Mouse (Mus musculus) erythroblast, embryonic 14.5 days (primary cell): ENCODE results near the gene Adgrg7.

Source experiments
- GATA1 ChIP-seq: IDR thresholded peaks from 2 replicates; pipeline ENCODE4 v1.6.1; 2012; ENCODE audit warnings: low read length, inconsistent platforms, mixed read lengths
- TAL1 ChIP-seq: IDR thresholded peaks from 3 replicates; pipeline ENCODE4 v1.6.1; 2012; ENCODE audit warnings: low read length, inconsistent platforms, mixed read lengths

- TF ChIP-seq GATA1, result no peak
- TF ChIP-seq TAL1, result no peak
Observed at GRCm38 (mm10) chr16:56710071-56710470, 85.6 kb downstream of the Adgrg7 start.
